Mouse (Mus musculus): ENCODE measurements around the gene Nrxn2. TPM values are rescaled to one million over a fixed set of nuclear protein-coding genes. Genes with fewer than 3 reads are reported as not detected.
A peak's percentile ranks its signal among the peaks of the same experiment; 100 is the strongest.

Gene Nrxn2
- polyA plus RNA-seq, 1 experiment from 2014 or later, result 1.3 TPM

- no peaks in the 10 kb centered on the region for H3K36me3 ChIP-seq (ENCODE audit: control insufficient read depth, insufficient read depth, low read length)
- no peaks in the 10 kb centered on the region for H3K27me3 ChIP-seq (ENCODE audit: control insufficient read depth, insufficient read depth, low read length)
- no peak for TF ChIP-seq EP300 (optimal IDR thresholded peaks at IDR 0.05)
- no peak for TF ChIP-seq CTCF (IDR thresholded peaks at IDR 0.05; ENCODE audit: low read depth)
- no peaks in the 10 kb centered on the region for H3K9me3 ChIP-seq (ENCODE audit: control insufficient read depth, low read length)
- DNase-seq (ENCODE audit: low spot score) (no peak), ATAC-seq (ENCODE audit: low FRiP score, low TSS enrichment) (no peak)
- no peak overlapping the region for H3K4me2 ChIP-seq (replicated peaks; ENCODE audit: low read depth)
- H3K9ac ChIP-seq (ENCODE audit: low read length), result no peak overlapping the region
- no peak overlapping the region for H3K27ac ChIP-seq (replicated peaks)
- H3K4me3 ChIP-seq (ENCODE audit: low read depth, low read length), result no peak overlapping the region
- no peaks in the 10 kb centered on the region for H3K4me1 ChIP-seq (replicated peaks; ENCODE audit: control insufficient read depth, insufficient read depth)
- WGBS, result 83% methylated on average over 15 of the region's 15 CpGs
These were observed 48.9 kb downstream of the Nrxn2 start for GRCm38 (mm10) chr19:6467374-6467979.

GRCm38 (mm10) chr19:6471630-6472029 is 53.1 kb downstream of the Nrxn2 start:
- no peak for DNase-seq (ENCODE audit: low spot score)
- no peaks in the 10 kb centered on the region for H3K36me3 ChIP-seq (ENCODE audit: control insufficient read depth, insufficient read depth, low read length)
- no peaks in the 10 kb centered on the region for H3K4me1 ChIP-seq (replicated peaks; ENCODE audit: control insufficient read depth, insufficient read depth)
- H3K27me3 ChIP-seq (ENCODE audit: control insufficient read depth, insufficient read depth, low read length), result no peaks in the 10 kb centered on the region
- no peak overlapping the region for H3K9ac ChIP-seq (ENCODE audit: low read length)
- 76% methylated on average over 5 of the region's 5 CpGs for WGBS
- H3K9me3 ChIP-seq (ENCODE audit: control insufficient read depth, low read length), result no peaks in the 10 kb centered on the region
- no peak overlapping the region for H3K4me2 ChIP-seq (replicated peaks; ENCODE audit: low read depth)
- H3K4me3 ChIP-seq (ENCODE audit: low read depth, low read length), result no peak overlapping the region
- H3K27ac ChIP-seq (replicated peaks), result no peak overlapping the region
- TF ChIP-seq EP300 (optimal IDR thresholded peaks at IDR 0.05) (no peak), CTCF (IDR thresholded peaks at IDR 0.05; ENCODE audit: low read depth) (no peak)
- no peak for ATAC-seq (ENCODE audit: low FRiP score, low TSS enrichment)

GRCm38 (mm10) chr19:6472821-6473220 is 54.3 kb downstream of the Nrxn2 start:
- no peaks in the 10 kb centered on the region for H3K36me3 ChIP-seq (ENCODE audit: control insufficient read depth, insufficient read depth, low read length)
- no peak overlapping the region for H3K9ac ChIP-seq (ENCODE audit: low read length)
- H3K4me2 ChIP-seq (replicated peaks; ENCODE audit: low read depth), result no peak overlapping the region
- no peaks in the 10 kb centered on the region for H3K4me1 ChIP-seq (replicated peaks; ENCODE audit: control insufficient read depth, insufficient read depth)
- no peak for ATAC-seq (ENCODE audit: low FRiP score, low TSS enrichment)
- TF ChIP-seq EP300 (optimal IDR thresholded peaks at IDR 0.05) (no peak), CTCF (IDR thresholded peaks at IDR 0.05; ENCODE audit: low read depth) (no peak)
- WGBS, result 86% methylated on average over 9 of the region's 9 CpGs
- H3K9me3 ChIP-seq (ENCODE audit: control insufficient read depth, low read length), result no peaks in the 10 kb centered on the region
- DNase-seq (ENCODE audit: low spot score), result no peak
- no peaks in the 10 kb centered on the region for H3K27me3 ChIP-seq (ENCODE audit: control insufficient read depth, insufficient read depth, low read length)
- H3K4me3 ChIP-seq (ENCODE audit: low read depth, low read length), result no peak overlapping the region
- no peak overlapping the region for H3K27ac ChIP-seq (replicated peaks)

- Histone ChIP-seq H3K9me3 (ENCODE audit: control insufficient read depth, low read length) (no peaks in the 10 kb centered on the region), H3K4me2 (replicated peaks; ENCODE audit: low read depth) (no peak overlapping the region), H3K27me3 (ENCODE audit: control insufficient read depth, insufficient read depth, low read length) (no peaks in the 10 kb centered on the region), H3K9ac (ENCODE audit: low read length) (no peak overlapping the region), H3K4me1 (replicated peaks; ENCODE audit: control insufficient read depth, insufficient read depth) (no peaks in the 10 kb centered on the region), H3K27ac (replicated peaks) (no peak overlapping the region), H3K36me3 (ENCODE audit: control insufficient read depth, insufficient read depth, low read length) (no peaks in the 10 kb centered on the region), H3K4me3 (ENCODE audit: low read depth, low read length) (no peak overlapping the region)
- TF ChIP-seq EP300 (optimal IDR thresholded peaks at IDR 0.05) (no peak), CTCF (IDR thresholded peaks at IDR 0.05; ENCODE audit: low read depth) (no peak)
- ATAC-seq (ENCODE audit: low FRiP score, low TSS enrichment) (no peak), DNase-seq (ENCODE audit: low spot score) (no peak)
- 37% methylated on average over 15 of the region's 15 CpGs for WGBS
These were observed 56.2 kb downstream of the Nrxn2 start for GRCm38 (mm10) chr19:6474706-6475105.

- no peak for DNase-seq (ENCODE audit: low spot score)
- no peak for ATAC-seq (ENCODE audit: low FRiP score, low TSS enrichment)
- no peak overlapping the region for H3K9ac ChIP-seq (ENCODE audit: low read length)
- H3K9me3 ChIP-seq (ENCODE audit: control insufficient read depth, low read length), result no peaks in the 10 kb centered on the region
- no peak overlapping the region for H3K4me3 ChIP-seq (ENCODE audit: low read depth, low read length)
- H3K27ac ChIP-seq (replicated peaks), result no peak overlapping the region
- TF ChIP-seq EP300 (optimal IDR thresholded peaks at IDR 0.05) (no peak), CTCF (IDR thresholded peaks at IDR 0.05; ENCODE audit: low read depth) (no peak)
- H3K36me3 ChIP-seq (ENCODE audit: control insufficient read depth, insufficient read depth, low read length), result no peaks in the 10 kb centered on the region
- H3K4me2 ChIP-seq (replicated peaks; ENCODE audit: low read depth), result no peak overlapping the region
- WGBS, result 51% methylated on average over 5 of the region's 5 CpGs
- H3K4me1 ChIP-seq (replicated peaks; ENCODE audit: control insufficient read depth, insufficient read depth), result no peaks in the 10 kb centered on the region
- H3K27me3 ChIP-seq (ENCODE audit: control insufficient read depth, insufficient read depth, low read length), result no peaks in the 10 kb centered on the region
These were observed 56.6 kb downstream of the Nrxn2 start for GRCm38 (mm10) chr19:6475129-6475528.

GRCm38 (mm10) chr19:6477007-6477406 is 58.5 kb downstream of the Nrxn2 start:
- no peaks in the 10 kb centered on the region for H3K4me1 ChIP-seq (replicated peaks; ENCODE audit: control insufficient read depth, insufficient read depth)

More at GRCm38 (mm10) chr19:6477007-6477406, 58.5 kb downstream of the Nrxn2 start:
- Histone ChIP-seq H3K27ac (replicated peaks) (peak overlapping the region; percentile 65), H3K9ac (ENCODE audit: low read length) (no peak overlapping the region), H3K9me3 (ENCODE audit: control insufficient read depth, low read length) (no peaks in the 10 kb centered on the region), H3K27me3 (ENCODE audit: control insufficient read depth, insufficient read depth, low read length) (no peaks in the 10 kb centered on the region), H3K36me3 (ENCODE audit: control insufficient read depth, insufficient read depth, low read length) (no peaks in the 10 kb centered on the region), H3K4me3 (ENCODE audit: low read depth, low read length) (no peak overlapping the region), H3K4me2 (replicated peaks; ENCODE audit: low read depth) (no peak overlapping the region)
- ATAC-seq (ENCODE audit: low FRiP score, low TSS enrichment) (peak; percentile 91), DNase-seq (ENCODE audit: low spot score) (peak; percentile 67)
- WGBS, result 19% methylated on average over 4 of the region's 4 CpGs
- TF ChIP-seq EP300 (optimal IDR thresholded peaks at IDR 0.05) (no peak), CTCF (IDR thresholded peaks at IDR 0.05; ENCODE audit: low read depth) (no peak)
